Mouse (Mus musculus) lung, adult 2 months (tissue): Measurements from ENCODE around the gene Gpr107.

Experiments
- CTCF ChIP-seq: fragments of 200-500 bp; IDR thresholded peaks from 2 replicates; pipeline ENCODE4 v1.5.1; 2011; ENCODE audit warnings: mild to moderate bottlenecking, low read length, control low read depth; ENCODE audit not compliant: insufficient read depth
- POLR2A ChIP-seq: fragments of 200-500 bp; IDR thresholded peaks from 2 replicates; pipeline ENCODE4 v1.6.1; 2011; ENCODE audit warnings: low read depth, mild to moderate bottlenecking, control low read depth, low read length, borderline replicate concordance; ENCODE audit errors: extremely low read depth

DNA sequence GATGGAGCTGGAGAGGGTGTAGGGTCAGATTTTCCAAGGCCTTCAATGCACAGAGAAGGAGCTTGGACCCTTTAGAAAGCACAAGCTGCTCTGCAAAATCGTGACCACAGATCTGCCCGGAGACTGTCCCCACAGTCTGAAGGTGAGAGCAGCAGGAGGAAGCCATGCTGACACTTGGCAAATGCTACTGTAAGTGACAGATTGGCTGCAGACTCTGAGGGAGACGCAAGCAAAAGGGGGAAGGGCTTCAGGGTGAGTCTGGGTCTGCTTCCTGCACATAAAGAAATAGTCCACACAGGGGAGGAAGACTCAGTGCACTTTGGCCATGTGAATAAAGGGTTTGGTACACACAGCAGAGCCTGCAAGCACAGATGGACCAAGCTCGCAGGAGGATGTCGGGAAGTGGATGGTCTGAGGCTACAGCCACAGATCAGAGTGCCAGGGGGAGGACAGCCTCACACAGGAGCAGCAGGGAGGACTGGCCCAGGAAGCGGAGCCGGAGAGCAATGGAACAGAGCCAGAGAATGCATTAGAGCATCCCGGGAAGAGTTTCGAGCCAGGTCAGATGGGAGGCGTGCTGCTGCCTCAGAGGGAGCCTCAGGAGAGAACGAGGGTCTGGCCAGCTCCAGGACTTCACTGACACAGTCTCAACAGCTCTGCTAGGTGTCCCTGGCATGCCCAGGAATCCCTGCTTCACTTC lies 45.3 kb upstream of the Gpr107 start:
- no peak for TF ChIP-seq POLR2A
- no peak for TF ChIP-seq CTCF
